Mouse (Mus musculus) adrenal gland, postnatal 36 days (tissue): ENCODE data around the gene Dync2h1. TPM values are rescaled to one million over a fixed set of nuclear protein-coding genes. Genes with fewer than 3 reads are reported as not detected.
A peak's percentile ranks its signal among the peaks of the same experiment; 100 is the strongest.
"Not testable (repeated sequence)": the region's sequence is repeated elsewhere in the genome, so short reads cannot be mapped to it uniquely, and the experiment has no call there.

Experiments used
- DNase-seq, 2 experiments: peaks; one replicate each; pipeline ENCODE4 v3.0.0; 2021; ENCODE audit warnings: mixed read lengths in 1 of 2
- total RNA-seq, 2 experiments: library from RNA; stranded (reverse); gene quantifications; 2 replicates each; pipeline ENCODE4 v1.2.3; 2021

Dync2h1 gene
- total RNA-seq, 2 experiments from 2014 or later, result 14.9 to 16.8 TPM

- DNase-seq, result no peak
These were observed 168.6 kb downstream of the Dync2h1 start for GRCm38 (mm10) chr9:7015600-7015999.

GRCm38 (mm10) chr9:7014733-7015132 lies 169.5 kb downstream of the Dync2h1 start:
- no peak for DNase-seq

- DNase-seq, result no peak
These were observed 174.5 kb downstream of the Dync2h1 start for GRCm38 (mm10) chr9:7009785-7010184.

GRCm38 (mm10) chr9:6994865-6995264 lies 189.4 kb downstream of the Dync2h1 start:
- no peak for DNase-seq

GRCm38 (mm10) chr9:6994275-6994674 lies 190.0 kb downstream of the Dync2h1 start:
- DNase-seq, result no peak

- DNase-seq, result no peak
These were observed 195.2 kb downstream of the Dync2h1 start for GRCm38 (mm10) chr9:6988893-6989685.

GRCm38 (mm10) chr9:6986161-6986560 lies 198.1 kb downstream of the Dync2h1 start:
- no peak for DNase-seq

- peak; percentile 70 to 77 for DNase-seq
These were observed 215.1 kb downstream of the Dync2h1 start for GRCm38 (mm10) chr9:6969171-6969570.

- DNase-seq, result no peak
These were observed 219.2 kb downstream of the Dync2h1 start for GRCm38 (mm10) chr9:6965006-6965405.

- DNase-seq, result no peak
These were observed 225.9 kb downstream of the Dync2h1 start for GRCm38 (mm10) chr9:6958311-6958710.

- DNase-seq, result no peak
These were observed 256.7 kb downstream of the Dync2h1 start for GRCm38 (mm10) chr9:6927399-6928035.

GRCm38 (mm10) chr9:6913471-6913870 lies 270.8 kb downstream of the Dync2h1 start:
- DNase-seq, result no peak

GRCm38 (mm10) chr9:6910537-6910936 lies 273.7 kb downstream of the Dync2h1 start:
- DNase-seq, result not testable (repeated sequence)

- DNase-seq, result no peak
These were observed 282.6 kb downstream of the Dync2h1 start for GRCm38 (mm10) chr9:6901620-6902019.

GRCm38 (mm10) chr9:6891331-6891730 lies 292.9 kb downstream of the Dync2h1 start:
- no peak for DNase-seq

GRCm38 (mm10) chr9:6881187-6881984 lies 302.9 kb downstream of the Dync2h1 start:
- DNase-seq, result no peak

Other genes with a start within 250 kb of the Dync2h1 start
- gene Dcun1d5, start 74 bp upstream of the Dync2h1 start, total RNA-seq, result 10 to 100 TPM; 81.1 to 83.5 TPM
- gene Mmp13, start 88.1 kb upstream of the Dync2h1 start, total RNA-seq, result 1 to 10 TPM in 1 of 2 experiments, under 1 TPM in 1; 0.63 to 1.1 TPM
- gene Mmp12, start 159.9 kb upstream of the Dync2h1 start, total RNA-seq, result 1 to 10 TPM; 3.2 to 5.0 TPM
- not detected for gene Mmp1b, start 203.6 kb upstream of the Dync2h1 start, total RNA-seq